Mouse (Mus musculus) hindbrain, embryonic 11.5 days (tissue): ENCODE results near the gene Fhdc1. TPM values are rescaled to one million over a fixed set of nuclear protein-coding genes. Genes with fewer than 3 reads are reported as not detected.

Experiments used
- ATAC-seq: fragments of 200-750 bp; cut with Nextera tagmentation; 2 replicates; pipeline ENCODE4 v1.8.0; 2017; ENCODE audit warnings: mild to moderate bottlenecking, moderate TSS enrichment, moderate library complexity; ENCODE audit not compliant: low FRiP score
- DNase-seq: peaks from one replicate; pipeline ENCODE4 v3.0.0-alpha.2; 2015; ENCODE audit warnings: low spot score
- H3K27ac ChIP-seq: fragments of 300-500 bp; sonication (generic); 2 replicates; pipeline ENCODE4 v1.5.1; 2014; ENCODE audit warnings: mild to moderate bottlenecking, low read depth, low read length
- H3K27me3 ChIP-seq: fragments of 300-500 bp; sonication (generic); 2 replicates; pipeline ENCODE4 v1.6.1; 2014; ENCODE audit warnings: mild to moderate bottlenecking, low read length, moderate library complexity, mixed read lengths; ENCODE audit not compliant: control insufficient read depth, insufficient read depth
- H3K36me3 ChIP-seq: fragments of 300-500 bp; sonication (generic); 2 replicates; pipeline ENCODE4 v1.6.1; 2014; ENCODE audit warnings: mild to moderate bottlenecking, low read length, moderate library complexity, mixed read lengths; ENCODE audit not compliant: control insufficient read depth, insufficient read depth
- H3K4me1 ChIP-seq: fragments of 300-500 bp; sonication (generic); replicated peaks from 2 replicates; pipeline ENCODE4 v1.6.1; 2014; ENCODE audit warnings: low read length, mixed read lengths; ENCODE audit not compliant: control insufficient read depth, insufficient read depth
- H3K4me2 ChIP-seq: fragments of 300-500 bp; sonication (generic); replicated peaks from 2 replicates; pipeline ENCODE4 v1.6.1; 2014; ENCODE audit warnings: mild to moderate bottlenecking, low read depth, low read length
- H3K4me3 ChIP-seq: fragments of 300-500 bp; sonication (generic); 2 replicates; pipeline ENCODE4 v1.5.1; 2014; ENCODE audit warnings: low read depth, low read length
- H3K9ac ChIP-seq: fragments of 300-500 bp; sonication (generic); 2 replicates; pipeline ENCODE4 v1.6.1; 2014; ENCODE audit warnings: low read depth, low read length
- H3K9me3 ChIP-seq: fragments of 300-500 bp; sonication (generic); 2 replicates; pipeline ENCODE4 v1.6.1; 2016; ENCODE audit warnings: low read length; ENCODE audit not compliant: control insufficient read depth
- WGBS: fragments of 180-500 bp; shearing (Covaris S2); extraction: QIAGEN DNeasy Blood & Tissue Kit; methylation state at CpG from one replicate; pipeline ENCODE4 v1.1.7; 2014; 5-methylcytosine and 5-hydroxymethylcytosine counted together
- polyA plus RNA-seq: library from polyadenylated mRNA; unstranded; fragments of >200 nt; fragmentation: Nextera tagmentation; extraction: Ambion mirVana; gene quantifications from 2 replicates; pipeline ENCODE4 v1.2.1, GENCODE M21; 2014

The Fhdc1 gene
- polyA plus RNA-seq, 1 experiment from 2014 or later: 3.3 TPM

GRCm38 (mm10) chr3:84394841-84395447 is 85.3 kb downstream of the Fhdc1 start:
- H3K4me3 ChIP-seq: no peak overlapping the region
- ATAC-seq (no peak), DNase-seq (no peak)
- no peaks in the 10 kb centered on the region for H3K36me3 ChIP-seq
- no peak overlapping the region for H3K9ac ChIP-seq
- H3K4me2 ChIP-seq: no peak overlapping the region
- no peaks in the 10 kb centered on the region for H3K4me1 ChIP-seq
- no peak overlapping the region for H3K27ac ChIP-seq
- no peaks in the 10 kb centered on the region for H3K27me3 ChIP-seq
- 85% methylated on average over 8 of the region's 8 CpGs for WGBS
- H3K9me3 ChIP-seq: no peaks in the 10 kb centered on the region

Other genes with a start within 250 kb of the Fhdc1 start
- 104 and 109 TPM in 2 replicates for gene Trim2, start 173.6 kb downstream of the Fhdc1 start, polyA plus RNA-seq
- gene Arfip1, start 102.2 kb upstream of the Fhdc1 start, polyA plus RNA-seq: 36.5 and 42.8 TPM in 2 replicates
- gene Tigd4, start 113.1 kb upstream of the Fhdc1 start, polyA plus RNA-seq: 0.04 and 0.05 TPM in 2 replicates
- gene Tmem154, start 185.8 kb upstream of the Fhdc1 start, polyA plus RNA-seq: 0.32 and 0.61 TPM in 2 replicates